Mouse (Mus musculus): ENCODE measurements around the gene Syce1l. TPM values are rescaled to one million over a fixed set of nuclear protein-coding genes. Genes with fewer than 3 reads are reported as not detected.

Gene Syce1l
- total and polyA plus RNA-seq, 3 experiments: 0.94 to 1.9 (median 1.4) TPM

DNA sequence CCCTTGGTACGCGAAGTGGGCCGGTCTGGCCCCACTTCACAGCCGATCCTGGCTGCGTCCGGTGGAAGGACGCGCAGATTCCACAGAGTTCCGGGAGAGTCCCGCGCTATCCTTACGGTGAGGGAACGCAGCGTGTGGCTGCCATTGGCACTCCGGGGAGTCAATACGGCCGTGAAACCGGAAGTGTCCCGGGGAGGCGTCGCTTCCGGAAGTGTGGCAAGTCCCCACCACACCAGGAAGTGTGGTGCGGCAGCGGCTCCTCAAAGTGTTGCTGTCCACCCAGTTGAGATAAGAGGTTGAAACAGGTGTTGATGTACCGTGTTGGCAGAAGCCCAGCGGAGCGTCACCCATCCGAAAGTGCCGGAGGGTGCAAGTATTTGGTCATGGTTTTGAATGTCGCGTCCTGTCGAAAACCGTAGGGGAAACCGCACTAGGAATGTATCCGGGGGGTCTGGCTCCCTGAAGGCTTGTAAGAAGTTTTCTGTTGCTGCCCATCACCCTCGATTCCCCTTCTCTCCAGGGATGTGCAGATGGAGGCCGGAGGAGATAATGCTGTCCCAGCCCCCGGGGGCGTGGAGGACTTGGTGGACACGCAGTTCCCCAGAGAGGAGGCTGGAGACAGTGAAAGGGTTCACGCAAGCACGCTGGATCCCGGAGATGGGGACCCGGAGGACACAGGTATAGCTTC lies 7.3 kb upstream of the Syce1l start (continued):
- TF ChIP-seq MAX (IDR thresholded peaks at IDR 0.05; ENCODE audit: low read length) (peak; percentile 77; the same call in 1 of the 2 replicates), ZMIZ1 (IDR thresholded peaks at IDR 0.05; ENCODE audit: low read depth, low read length) (peak; percentile 63; the same call in 1 of the 2 replicates), TCF12 (IDR thresholded peaks at IDR 0.05; ENCODE audit: low read depth, low read length) (peak; percentile 83), NELFE (IDR thresholded peaks at IDR 0.05; ENCODE audit: low read depth, low read length) (peak; percentile 76), UBTF (IDR thresholded peaks at IDR 0.05; ENCODE audit: low read depth, low read length) (no peak), POLR2A (IDR thresholded peaks at IDR 0.05; ENCODE audit: low read depth, low read length) (peak; percentile 69; the same call in 1 of the 2 replicates), CHD2 (IDR thresholded peaks at IDR 0.05; ENCODE audit: low read length) (no peak), SIN3A (IDR thresholded peaks at IDR 0.05; ENCODE audit: low read length) (peak; percentile 92), USF2 (conservative IDR thresholded peaks at IDR 0.05; ENCODE audit: low read depth, low read length) (no peak)

DNA sequence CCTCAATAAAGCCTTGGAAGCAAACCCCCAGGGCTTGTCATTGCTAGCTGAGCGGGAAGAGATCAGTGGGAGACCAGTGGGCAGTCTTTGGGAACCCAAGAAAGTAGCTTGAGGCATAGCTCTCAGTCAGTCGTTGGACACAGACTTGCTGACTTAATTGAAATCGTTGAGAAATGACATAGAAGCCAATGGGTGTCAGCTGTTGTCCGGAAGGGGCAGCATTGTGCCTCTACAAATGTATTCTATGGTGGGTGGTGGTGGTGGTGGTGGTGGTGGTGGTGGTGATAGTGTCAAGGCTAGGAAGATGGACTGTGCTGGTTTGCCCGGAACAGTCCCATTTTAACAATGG lies 6.8 kb upstream of the Syce1l start:
- H3K27me3 ChIP-seq (replicated peaks): peaks cover 12% of the 10 kb centered on the region
- H3K4me1 ChIP-seq (ENCODE audit: control insufficient read depth in 1 of 2, insufficient read depth in 2 of 2): peaks cover 5 to 36% of the 10 kb centered on the region in 2 experiments
- H3K9me3 ChIP-seq (replicated peaks; ENCODE audit: low read length): no peaks in the 10 kb centered on the region
- H3K79me2 ChIP-seq (replicated peaks; ENCODE audit: control insufficient read depth, extremely low read depth, insufficient read depth, poor library complexity, severe bottlenecking): peaks cover 22% of the 10 kb centered on the region
- peaks cover 32 to 41% of the 10 kb centered on the region in 2 experiments for H3K36me3 ChIP-seq (replicated peaks in 1 of 2; ENCODE audit: control insufficient read depth in 1 of 2, insufficient read depth in 1 of 2, low read length in 1 of 2)
- H3K4me2 ChIP-seq (ENCODE audit: insufficient read depth, low read depth, poor library complexity, severe bottlenecking): peak overlapping the region; percentile 79; the same call in 1 of the 2 replicates
- H3K9ac ChIP-seq (ENCODE audit: insufficient read depth, low read depth): peak overlapping the region; percentile 94
- DNase-seq (ENCODE audit: extremely low read depth): peak; percentile 55
- peak overlapping the region; percentile 89 to 92 (median 90) for H3K4me3 ChIP-seq (replicated peaks in 1 of 3; ENCODE audit: low read depth in 2 of 3, low read length in 2 of 3, poor library complexity in 1 of 3)
- in situ Hi-C loops (cut with MboI; ENCODE audit: low pct_ligation_motif_present, low pct_unique_long_range_greater_than_20kb, low sequenced_read_pairs): loop anchor here (10.0 kb wide), 1 partner anchor 1581 kb away; no protein-coding TSS in a partner anchor
- peak overlapping the region; percentile 78; the same call in 1 of the 2 replicates for H3K27ac ChIP-seq (ENCODE audit: insufficient read depth, low read depth)
- dilution Hi-C loops (cut with MboI; ENCODE audit: extremely low pct_ligation_motif_present, extremely low pct_unique_long_range_greater_than_20kb, low sequenced_read_pairs): no loop called here
- TF ChIP-seq UBTF (IDR thresholded peaks at IDR 0.05; ENCODE audit: low read depth, low read length) (no peak), RAD21 (IDR thresholded peaks at IDR 0.05; ENCODE audit: low read depth, low read length) (peak; percentile 37), MAZ (IDR thresholded peaks at IDR 0.05; ENCODE audit: low read depth, low read length) (0 out of 2 replicates have a peak, but pooled peaks have one; percentile 28), SMC3 (IDR thresholded peaks at IDR 0.05; ENCODE audit: low read depth, low read length) (peak; percentile 23), CTCF (conservative IDR thresholded peaks at IDR 0.05 in 1 of 2, IDR thresholded peaks at IDR 0.05 in 1 of 2; ENCODE audit: low read depth in 2 of 2, low read length in 2 of 2) (peak in 1 of 2 experiments; percentile 56; a peak in 2 of 4 replicates), HCFC1 (IDR thresholded peaks at IDR 0.05; ENCODE audit: low read depth, low read length) (no peak)

DNA sequence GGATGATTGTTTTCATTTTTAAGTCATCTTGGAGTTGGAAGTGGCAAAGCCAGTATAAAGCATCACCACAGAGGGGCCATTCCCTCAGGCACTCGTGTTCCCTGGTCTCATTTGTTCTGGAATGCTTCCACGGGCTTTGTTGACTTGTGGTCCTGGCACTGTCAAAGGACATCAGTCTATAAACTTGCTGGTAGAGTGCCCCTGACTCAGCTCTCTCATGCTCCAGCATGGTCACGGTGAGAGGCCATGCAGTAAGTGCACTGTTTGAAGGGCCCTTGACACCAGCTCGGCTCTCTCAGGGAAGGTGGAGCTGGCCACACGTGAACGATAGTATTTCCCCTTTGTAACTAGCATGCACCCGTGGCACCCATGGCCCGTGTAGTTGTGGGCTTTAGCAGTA lies 2.7 kb upstream of the Syce1l start:
- no peak for TF ChIP-seq ZNF384 (IDR thresholded peaks at IDR 0.05; ENCODE audit: low read depth, low read length)
- no peak for TF ChIP-seq USF2 (conservative IDR thresholded peaks at IDR 0.05; ENCODE audit: low read depth, low read length)
- TF ChIP-seq TBP (conservative IDR thresholded peaks at IDR 0.05; ENCODE audit: low read depth, low read length): no peak
- TF ChIP-seq NRF1 (IDR thresholded peaks at IDR 0.05; ENCODE audit: low read depth, low read length): no peak
- no peak for TF ChIP-seq ETS1 (conservative IDR thresholded peaks at IDR 0.05; ENCODE audit: low read depth, low read length)
- H3K9ac ChIP-seq (ENCODE audit: insufficient read depth, low read depth): no peak overlapping the region
- dilution Hi-C loops (cut with MboI; ENCODE audit: extremely low pct_ligation_motif_present, extremely low pct_unique_long_range_greater_than_20kb, low sequenced_read_pairs) (no loop called here), in situ Hi-C loops (cut with MboI; ENCODE audit: low pct_ligation_motif_present, low pct_unique_long_range_greater_than_20kb, low sequenced_read_pairs) (no loop called here)
- no peak overlapping the region for H3K4me2 ChIP-seq (ENCODE audit: insufficient read depth, low read depth, poor library complexity, severe bottlenecking)
- H3K79me2 ChIP-seq (replicated peaks; ENCODE audit: control insufficient read depth, extremely low read depth, insufficient read depth, poor library complexity, severe bottlenecking): peaks cover 22% of the 10 kb centered on the region
- peaks cover 21 to 68% of the 10 kb centered on the region in 2 experiments for H3K4me1 ChIP-seq (ENCODE audit: control insufficient read depth in 1 of 2, insufficient read depth in 2 of 2)
- peaks cover 45 to 59% of the 10 kb centered on the region in 2 experiments for H3K36me3 ChIP-seq (replicated peaks in 1 of 2; ENCODE audit: control insufficient read depth in 1 of 2, insufficient read depth in 1 of 2, low read length in 1 of 2)
- H3K9me3 ChIP-seq (replicated peaks; ENCODE audit: low read length): no peaks in the 10 kb centered on the region
- no peak for DNase-seq (ENCODE audit: extremely low read depth)
- no peak overlapping the region for H3K4me3 ChIP-seq (replicated peaks in 1 of 3; ENCODE audit: low read depth in 2 of 3, low read length in 2 of 3, poor library complexity in 1 of 3)
- H3K27me3 ChIP-seq (replicated peaks): no peaks in the 10 kb centered on the region
- no peak overlapping the region for H3K27ac ChIP-seq (ENCODE audit: insufficient read depth, low read depth)

Data from CH12.LX (cell line).